Mouse (Mus musculus): ENCODE results near the gene Rapgefl1. TPM values are rescaled to one million over a fixed set of nuclear protein-coding genes. Genes with fewer than 3 reads are reported as not detected.
"Not testable (repeated sequence)": the region's sequence is repeated elsewhere in the genome, so short reads cannot be mapped to it uniquely, and the experiment has no call there.

The Rapgefl1 gene
- polyA plus RNA-seq, 1 experiment from 2014 or later = 4.4 TPM

DNA sequence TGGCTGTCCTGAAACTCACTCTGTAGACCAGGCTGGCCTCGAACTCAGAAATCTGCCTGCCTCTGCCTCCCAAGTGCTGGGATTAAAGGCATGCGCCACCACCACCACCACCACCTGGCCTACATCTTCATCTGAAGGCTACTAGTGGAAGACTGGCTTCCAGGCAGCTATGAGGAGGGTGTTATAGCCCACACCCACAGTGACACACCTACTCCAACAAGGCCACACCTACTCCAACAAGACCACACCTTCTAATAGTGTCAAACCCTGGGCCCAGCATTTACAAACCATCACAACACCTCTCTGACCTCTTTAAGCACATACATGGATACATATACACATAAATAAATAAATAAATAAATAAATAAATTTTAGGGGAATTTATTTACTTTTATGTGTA is 10.5 kb upstream of the Rapgefl1 start:
- not testable (repeated sequence) for H3K27ac ChIP-seq; ATAC-seq (ENCODE audit: low FRiP score, low read depth); H3K9me3 ChIP-seq; H3K4me3 ChIP-seq; H3K4me1 ChIP-seq; H3K9ac ChIP-seq; H3K27me3 ChIP-seq; H3K4me2 ChIP-seq (replicated peaks)
- 93% methylated on average over 2 of the region's 2 CpGs for WGBS
- H3K36me3 ChIP-seq = peaks cover 95% of the 10 kb centered on the region

DNA sequence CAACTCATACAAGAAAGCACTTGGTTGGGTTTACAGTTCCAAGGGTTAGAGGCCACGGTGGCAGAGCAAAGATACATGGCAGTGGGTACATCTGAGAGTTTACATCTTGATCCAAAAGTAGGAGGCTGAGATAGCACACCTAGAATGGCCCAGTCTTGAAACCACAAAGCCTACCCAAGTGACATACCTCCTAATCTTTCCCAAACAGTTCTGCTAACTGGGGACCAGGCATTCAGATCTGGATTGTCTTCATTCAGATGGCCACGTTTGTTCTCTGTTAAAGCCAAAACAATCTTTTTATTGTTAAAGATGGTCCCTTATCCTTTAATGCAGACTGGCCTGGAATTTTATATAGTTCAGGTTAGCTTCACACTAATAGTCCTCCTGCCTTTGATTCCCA is 8.7 kb upstream of the Rapgefl1 start:
- 88% methylated on average over 2 of the region's 2 CpGs for WGBS
- no peak for ATAC-seq (ENCODE audit: low FRiP score, low read depth)
- Histone ChIP-seq H3K4me2 (replicated peaks) (no peak overlapping the region), H3K4me1 (no peaks in the 10 kb centered on the region), H3K4me3 (no peak overlapping the region), H3K36me3 (peaks cover 95% of the 10 kb centered on the region), H3K27me3 (no peaks in the 10 kb centered on the region), H3K9ac (no peak overlapping the region), H3K27ac (no peak overlapping the region), H3K9me3 (no peaks in the 10 kb centered on the region)

DNA sequence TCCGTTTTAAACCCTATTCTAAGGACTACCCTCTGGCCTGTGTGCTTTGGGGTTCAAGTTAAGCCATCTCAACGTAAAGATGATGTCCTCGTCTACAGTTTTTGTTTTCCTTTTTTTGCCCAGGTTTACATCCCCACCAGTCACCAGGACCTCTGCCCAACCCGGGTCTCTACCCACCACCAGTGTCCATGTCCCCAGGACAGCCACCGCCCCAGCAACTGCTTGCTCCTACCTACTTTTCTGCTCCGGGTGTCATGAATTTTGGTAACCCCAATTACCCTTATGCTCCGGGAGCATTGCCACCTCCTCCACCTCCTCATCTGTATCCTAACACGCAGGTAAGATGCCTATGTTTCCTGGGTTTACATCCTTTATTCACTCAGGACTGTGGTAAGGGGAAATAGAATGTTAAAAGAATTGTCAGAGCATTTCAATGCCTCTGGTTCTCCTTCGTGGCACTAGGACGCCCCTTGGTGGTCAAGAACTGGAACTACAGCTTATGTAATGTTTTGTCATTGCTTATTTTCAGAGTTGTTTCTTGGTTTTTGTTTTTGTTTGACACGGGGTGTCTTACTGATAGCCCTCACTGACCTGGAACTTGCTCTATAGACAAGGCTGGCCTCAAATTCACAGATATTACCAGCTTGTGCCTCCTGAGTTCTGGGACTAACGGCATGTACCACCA is 7.4 kb upstream of the Rapgefl1 start:
- 76% methylated on average over 12 of the region's 12 CpGs for WGBS
- no peak overlapping the region for H3K27ac ChIP-seq
- ATAC-seq (ENCODE audit: low FRiP score, low read depth) = no peak
- H3K27me3 ChIP-seq = no peaks in the 10 kb centered on the region
- H3K4me3 ChIP-seq = no peak overlapping the region
- H3K9ac ChIP-seq = no peak overlapping the region
- no peaks in the 10 kb centered on the region for H3K9me3 ChIP-seq
- no peaks in the 10 kb centered on the region for H3K4me1 ChIP-seq
- no peak overlapping the region for H3K4me2 ChIP-seq (replicated peaks)
- H3K36me3 ChIP-seq = peaks cover 95% of the 10 kb centered on the region

DNA sequence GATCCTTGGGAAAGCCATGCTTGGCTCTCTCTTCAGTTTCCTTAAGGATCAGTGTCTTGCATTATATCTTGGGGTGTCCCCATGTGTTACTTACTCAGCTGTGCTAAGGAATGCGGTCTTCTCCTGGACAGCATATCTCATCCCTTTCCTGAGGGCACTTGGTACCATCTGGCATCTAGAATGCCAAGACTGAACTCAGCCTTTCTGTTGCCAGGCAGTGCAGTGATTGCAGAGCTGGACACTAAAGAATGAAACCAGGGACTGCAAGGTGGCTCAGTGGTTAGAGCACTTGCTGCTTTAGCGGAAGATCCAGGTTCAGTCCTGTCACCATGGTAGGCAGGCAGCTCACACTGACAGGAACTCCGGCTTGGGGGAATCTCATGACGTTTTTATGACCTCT is 6.7 kb upstream of the Rapgefl1 start:
- no peak for ATAC-seq (ENCODE audit: low FRiP score, low read depth)
- no peaks in the 10 kb centered on the region for H3K27me3 ChIP-seq
- no peak overlapping the region for H3K27ac ChIP-seq
- H3K4me2 ChIP-seq (replicated peaks) = no peak overlapping the region
- WGBS = 81% methylated on average over 4 of the region's 4 CpGs
- no peak overlapping the region for H3K4me3 ChIP-seq
- no peaks in the 10 kb centered on the region for H3K4me1 ChIP-seq
- no peak overlapping the region for H3K9ac ChIP-seq
- H3K36me3 ChIP-seq = peaks cover 93% of the 10 kb centered on the region
- no peaks in the 10 kb centered on the region for H3K9me3 ChIP-seq

DNA sequence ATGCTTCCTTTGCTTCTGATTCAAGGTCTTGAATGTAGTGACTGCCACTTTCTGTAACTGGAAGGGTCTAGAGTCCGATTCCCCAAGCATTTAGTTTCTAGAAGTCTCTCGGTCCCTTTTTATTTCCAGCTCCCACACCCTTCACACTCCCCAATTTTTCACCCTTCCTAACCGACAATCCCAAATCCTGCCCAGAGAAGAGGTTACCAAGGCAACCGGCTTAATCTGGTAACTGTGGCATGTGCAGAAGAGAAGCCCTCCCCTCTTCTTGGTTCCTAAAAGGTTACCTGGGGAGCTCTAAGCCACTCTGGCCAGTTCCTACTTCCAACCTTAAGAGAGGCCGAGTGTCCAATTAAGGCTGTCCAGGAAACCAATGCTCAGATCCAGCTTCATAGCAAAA is 1.3 kb upstream of the Rapgefl1 start:
- peaks cover 41% of the 10 kb centered on the region for H3K4me1 ChIP-seq
- no peak overlapping the region for H3K9ac ChIP-seq
- H3K4me2 ChIP-seq (replicated peaks) = no peak overlapping the region
- no peaks in the 10 kb centered on the region for H3K9me3 ChIP-seq
- peaks cover 25% of the 10 kb centered on the region for H3K27me3 ChIP-seq
- peaks cover 42% of the 10 kb centered on the region for H3K36me3 ChIP-seq
- no peak overlapping the region for H3K4me3 ChIP-seq
- no peak overlapping the region for H3K27ac ChIP-seq
- ATAC-seq (ENCODE audit: low FRiP score, low read depth) = no peak
- 50% methylated on average over 5 of the region's 5 CpGs for WGBS

DNA sequence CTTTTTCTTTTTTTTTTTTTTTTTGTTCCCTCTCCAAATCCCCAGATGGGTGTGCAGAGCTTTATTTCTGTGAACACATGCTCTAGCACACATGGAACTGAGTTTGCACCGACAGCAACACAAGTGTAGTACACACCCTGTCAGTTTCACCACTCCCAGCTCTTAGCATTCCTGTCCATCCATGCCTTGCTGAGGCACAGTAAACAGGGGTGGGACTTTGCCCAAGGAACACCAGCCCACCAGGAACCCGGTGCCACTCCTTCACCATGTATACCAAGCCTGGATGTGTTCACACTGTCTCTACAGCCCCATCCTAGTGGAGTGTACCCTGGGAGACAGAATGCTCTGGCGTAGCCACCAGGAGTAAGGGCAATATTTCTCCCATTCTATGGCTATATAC is 860 bp upstream of the Rapgefl1 start:
- peaks cover 41% of the 10 kb centered on the region for H3K4me1 ChIP-seq
- peaks cover 39% of the 10 kb centered on the region for H3K36me3 ChIP-seq
- H3K4me3 ChIP-seq = no peak overlapping the region
- no peak overlapping the region for H3K9ac ChIP-seq
- peaks cover 25% of the 10 kb centered on the region for H3K27me3 ChIP-seq
- no peak overlapping the region for H3K27ac ChIP-seq
- ATAC-seq (ENCODE audit: low FRiP score, low read depth) = no peak
- 52% methylated on average over 3 of the region's 3 CpGs for WGBS
- no peak overlapping the region for H3K4me2 ChIP-seq (replicated peaks)
- no peaks in the 10 kb centered on the region for H3K9me3 ChIP-seq

DNA sequence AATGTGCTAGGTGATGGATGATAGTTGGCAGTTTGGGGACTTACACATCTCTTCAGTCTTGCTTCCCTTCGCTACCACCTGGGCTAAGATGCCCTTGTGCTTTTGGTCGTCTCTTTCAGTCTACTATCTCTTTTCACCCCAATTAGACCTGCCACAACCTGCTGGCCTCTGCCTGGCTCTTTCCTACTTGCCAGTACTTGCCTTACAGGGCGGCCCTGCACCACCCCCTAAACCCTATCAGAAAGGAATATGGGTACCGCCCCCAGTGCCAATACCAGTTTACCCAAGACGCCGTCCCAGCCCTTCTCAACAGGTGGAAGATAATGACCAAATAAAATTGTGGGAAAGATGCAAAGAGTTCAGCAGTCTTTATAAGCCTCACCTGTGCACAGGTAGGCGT is 457 bp upstream of the Rapgefl1 start:
- Histone ChIP-seq H3K4me2 (replicated peaks) (peak overlapping the region; percentile 95), H3K27ac (no peak overlapping the region), H3K36me3 (peaks cover 36% of the 10 kb centered on the region), H3K4me3 (peak overlapping the region; percentile 81), H3K9me3 (no peaks in the 10 kb centered on the region), H3K9ac (no peak overlapping the region), H3K27me3 (peaks cover 25% of the 10 kb centered on the region), H3K4me1 (peaks cover 41% of the 10 kb centered on the region)
- no peak for ATAC-seq (ENCODE audit: low FRiP score, low read depth)
- WGBS = 27% methylated on average over 7 of the region's 7 CpGs

DNA sequence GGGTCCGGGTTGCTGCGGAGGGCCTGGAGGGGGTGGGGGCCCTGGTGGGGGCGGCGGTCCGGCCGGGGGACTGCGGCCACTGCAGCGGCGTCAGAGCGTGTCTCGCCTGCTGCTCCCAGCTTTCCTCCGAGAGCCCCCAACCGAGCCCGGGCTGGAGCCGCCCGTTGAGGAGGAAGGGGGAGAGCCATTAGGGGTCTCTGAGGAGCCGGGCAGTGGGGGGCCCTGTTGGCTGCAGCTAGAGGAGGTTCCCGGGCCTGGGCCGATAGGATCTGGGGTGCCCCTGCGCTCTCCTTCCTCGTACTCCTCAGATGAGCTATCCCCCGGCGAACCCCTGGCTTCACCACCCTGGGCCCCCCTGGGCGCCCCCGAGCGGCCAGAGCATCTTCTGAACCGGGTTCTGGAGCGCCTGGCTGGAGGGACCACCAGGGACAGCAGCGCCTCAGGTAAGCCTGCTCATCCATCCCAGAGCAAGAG is 683 bp downstream of the Rapgefl1 start:
- WGBS = 2% methylated on average over 27 of the region's 29 CpGs
- ATAC-seq (ENCODE audit: low FRiP score, low read depth) = no peak
- Histone ChIP-seq H3K9ac (peak overlapping the region; percentile 84), H3K36me3 (peaks cover 25% of the 10 kb centered on the region), H3K4me2 (replicated peaks) (peak overlapping the region; percentile 95), H3K27me3 (peaks cover 25% of the 10 kb centered on the region), H3K4me3 (peak overlapping the region; percentile 81), H3K9me3 (no peaks in the 10 kb centered on the region), H3K4me1 (peaks cover 41% of the 10 kb centered on the region), H3K27ac (no peak overlapping the region)

DNA sequence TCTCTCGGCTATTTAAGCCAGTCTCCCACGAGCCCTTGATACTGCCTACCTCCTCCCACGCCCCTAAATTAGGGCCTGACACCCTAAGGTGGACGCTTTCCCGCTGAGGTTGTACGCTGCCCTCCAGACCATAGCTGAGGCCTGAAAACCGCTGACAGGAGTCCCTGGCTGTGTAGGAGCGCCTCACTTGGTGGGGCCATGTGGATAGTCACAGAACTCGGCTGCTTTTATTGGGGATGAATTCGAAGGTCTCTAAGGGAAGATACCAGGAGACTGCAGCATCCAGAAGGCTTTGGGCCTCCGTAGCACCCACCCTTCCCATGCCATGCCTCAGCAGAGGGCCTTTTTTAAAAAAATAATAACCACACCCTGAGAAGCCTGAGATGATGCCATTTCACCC is 1.3 kb downstream of the Rapgefl1 start:
- peak overlapping the region; percentile 95 for H3K4me2 ChIP-seq (replicated peaks)
- peaks cover 41% of the 10 kb centered on the region for H3K4me1 ChIP-seq
- no peak overlapping the region for H3K27ac ChIP-seq
- no peaks in the 10 kb centered on the region for H3K9me3 ChIP-seq
- ATAC-seq (ENCODE audit: low FRiP score, low read depth) = no peak
- 45% methylated on average over 11 of the region's 11 CpGs for WGBS
- peak overlapping the region; percentile 84 for H3K9ac ChIP-seq
- H3K4me3 ChIP-seq = peak overlapping the region; percentile 81
- H3K36me3 ChIP-seq = peaks cover 21% of the 10 kb centered on the region
- H3K27me3 ChIP-seq = peaks cover 25% of the 10 kb centered on the region

DNA sequence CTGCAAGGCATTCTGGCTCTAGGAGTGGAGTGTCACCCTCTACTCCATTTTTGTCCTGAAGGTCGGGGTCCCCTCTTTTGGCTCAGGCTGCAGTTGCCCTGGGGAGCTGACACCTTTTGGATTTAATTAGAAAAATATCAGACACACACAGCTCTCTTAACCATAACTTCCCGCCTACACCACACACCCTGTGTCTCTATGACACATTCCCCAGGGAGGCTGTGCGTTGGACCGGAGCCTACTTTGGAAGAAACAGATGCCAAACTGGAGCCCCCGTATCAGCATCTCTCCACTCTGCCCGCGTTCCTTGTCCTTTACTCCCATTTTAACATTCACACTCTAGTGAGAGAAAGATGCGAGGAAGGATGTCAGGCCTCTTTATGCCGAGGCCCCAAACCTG is 1.9 kb downstream of the Rapgefl1 start:
- peak overlapping the region; percentile 95 for H3K4me2 ChIP-seq (replicated peaks)
- no peak overlapping the region for H3K27ac ChIP-seq
- 0 out of 2 replicates have a peak overlapping the region, but pooled peaks have one; percentile 1 for H3K9ac ChIP-seq
- H3K36me3 ChIP-seq = peaks cover 15% of the 10 kb centered on the region
- 69% methylated on average over 9 of the region's 9 CpGs for WGBS
- no peak overlapping the region for H3K4me3 ChIP-seq
- no peaks in the 10 kb centered on the region for H3K9me3 ChIP-seq
- peaks cover 25% of the 10 kb centered on the region for H3K27me3 ChIP-seq
- H3K4me1 ChIP-seq = peaks cover 41% of the 10 kb centered on the region
- no peak for ATAC-seq (ENCODE audit: low FRiP score, low read depth)

DNA sequence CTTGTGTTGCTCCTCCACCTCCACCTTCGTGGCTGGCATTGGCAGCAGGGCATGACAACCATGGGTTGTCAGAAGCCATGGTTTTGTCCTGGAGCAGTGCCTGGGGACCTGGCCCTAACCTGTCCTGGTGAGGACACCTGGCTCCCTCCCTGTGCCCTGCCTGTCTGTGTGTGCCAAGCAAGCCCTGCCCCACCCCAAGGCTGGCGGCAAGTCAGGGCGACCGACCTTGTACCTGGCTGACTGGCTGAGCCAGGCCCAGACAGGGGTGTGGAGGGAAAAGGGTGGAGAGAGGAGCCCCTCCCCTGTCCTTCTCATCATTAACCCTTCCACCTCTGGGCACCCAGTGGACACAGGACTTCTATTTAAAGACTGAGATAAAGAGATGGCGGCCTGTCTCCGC is 2.8 kb downstream of the Rapgefl1 start:
- no peak overlapping the region for H3K9ac ChIP-seq
- H3K27me3 ChIP-seq = peaks cover 25% of the 10 kb centered on the region
- H3K4me2 ChIP-seq (replicated peaks) = no peak overlapping the region
- 49% methylated on average over 6 of the region's 6 CpGs for whole genome bisulfite sequencing
- H3K4me1 ChIP-seq = peaks cover 41% of the 10 kb centered on the region
- H3K4me3 ChIP-seq = no peak overlapping the region
- no peaks in the 10 kb centered on the region for H3K9me3 ChIP-seq
- peaks cover 6% of the 10 kb centered on the region for H3K36me3 ChIP-seq
- ATAC-seq (ENCODE audit: low FRiP score, low read depth) = no peak
- no peak overlapping the region for H3K27ac ChIP-seq

DNA sequence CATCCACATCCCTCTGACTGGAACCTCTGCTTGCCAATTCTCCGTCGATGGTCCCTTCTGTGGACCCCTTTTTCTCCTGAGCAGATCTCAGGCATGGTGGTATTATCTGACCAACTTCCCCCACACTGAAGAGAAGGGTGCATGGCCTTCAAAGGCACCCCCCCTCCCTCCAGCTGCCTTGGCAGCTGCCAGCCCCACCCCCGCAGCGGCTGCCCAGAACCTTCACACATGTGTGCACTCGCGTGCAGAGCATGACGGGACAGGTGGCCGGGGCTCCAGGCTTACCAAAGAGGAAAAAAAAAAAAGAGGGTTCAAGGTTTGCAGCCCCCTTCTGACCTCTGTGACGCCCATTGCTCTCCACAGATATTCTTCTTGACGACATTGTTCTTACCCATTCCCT is 3.3 kb downstream of the Rapgefl1 start:
- H3K9me3 ChIP-seq = no peaks in the 10 kb centered on the region
- no peak overlapping the region for H3K4me2 ChIP-seq (replicated peaks)
- H3K36me3 ChIP-seq = 0 out of 2 replicates have a peak, but pooled peaks cover 4% of the 10 kb centered on the region
- H3K4me3 ChIP-seq = no peak overlapping the region
- 50% methylated on average over 10 of the region's 10 CpGs for WGBS
- no peak overlapping the region for H3K9ac ChIP-seq
- no peak for ATAC-seq (ENCODE audit: low FRiP score, low read depth)
- peaks cover 25% of the 10 kb centered on the region for H3K27me3 ChIP-seq
- no peak overlapping the region for H3K27ac ChIP-seq
- H3K4me1 ChIP-seq = peaks cover 41% of the 10 kb centered on the region

DNA sequence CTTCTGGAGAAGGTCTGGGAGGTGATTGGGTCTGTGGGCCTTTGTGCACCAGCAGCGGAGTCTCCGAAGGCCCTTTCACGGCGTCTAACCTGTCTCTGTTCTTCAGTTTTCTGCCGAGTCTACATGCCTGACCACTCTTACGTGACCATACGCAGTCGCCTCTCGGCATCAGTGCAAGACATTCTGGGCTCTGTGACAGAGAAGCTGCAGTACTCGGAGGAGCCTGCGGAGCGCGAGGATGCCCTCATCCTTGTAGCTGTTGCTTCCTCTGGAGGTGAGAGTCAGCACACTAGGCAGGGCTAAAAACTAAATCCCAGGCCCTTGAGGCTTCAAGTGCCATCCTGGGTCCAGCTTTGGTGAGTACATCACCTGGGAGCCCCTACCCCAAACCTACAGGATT is 9.4 kb downstream of the Rapgefl1 start:
- Histone ChIP-seq H3K4me1 (peaks cover 19% of the 10 kb centered on the region), H3K4me2 (replicated peaks) (no peak overlapping the region), H3K9me3 (no peaks in the 10 kb centered on the region), H3K9ac (no peak overlapping the region), H3K36me3 (peaks cover 15% of the 10 kb centered on the region), H3K27me3 (peaks cover 3% of the 10 kb centered on the region; the same call in 1 of the 2 replicates), H3K27ac (no peak overlapping the region), H3K4me3 (no peak overlapping the region)
- ATAC-seq (ENCODE audit: low FRiP score, low read depth) = no peak
- 56% methylated on average over 13 of the region's 13 CpGs for WGBS
